Mouse (Mus musculus) inflammation-experienced regulatory T-cells, adult 16 weeks (primary cell): ENCODE results near the gene Gdap1l1. TPM values are rescaled to one million over a fixed set of nuclear protein-coding genes. Genes with fewer than 3 reads are reported as not detected.

ENCODE experiments used
- polyA plus RNA-seq: library from polyadenylated mRNA; unstranded; fragments of 100-300 nt; shearing (Covaris generic); gene quantifications from one replicate; pipeline ENCODE4 v1.2.1, GENCODE M21; 2017

The Gdap1l1 gene
- polyA plus RNA-seq: not detected

GRCm38 (mm10) chr2:163438246-163438618, at the start of gene Gdap1l1:
Gdap1l1 (plus strand) TSS chr2:163438476.

DNA sequence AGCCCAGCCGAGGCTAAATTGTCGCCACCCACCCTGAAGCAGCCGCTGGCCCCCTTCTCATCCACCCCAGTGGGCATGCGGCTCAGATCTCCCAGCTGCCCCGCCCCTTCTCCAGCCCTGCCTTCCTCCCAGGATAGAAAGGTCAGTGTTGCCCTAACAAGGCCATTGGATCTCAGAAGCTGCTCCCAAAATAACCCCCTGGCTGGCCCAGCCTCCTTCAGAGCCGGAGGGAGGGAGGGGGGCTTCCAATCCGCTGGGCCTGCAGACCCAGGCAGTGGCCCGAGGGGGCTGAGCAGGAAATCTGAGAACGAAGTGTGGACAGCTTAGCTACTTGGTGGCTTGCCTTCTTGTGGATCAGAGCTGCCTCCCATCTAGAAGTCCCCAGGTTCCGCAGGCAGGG, 40.4 kb upstream of the Gdap1l1 start, which contains the start of gene Jph2:
TSS of gene Jph2 (minus strand) at position 89 of the 400 bp plus-strand sequence.

GRCm38 (mm10) chr2:163424597-163424996, 13.7 kb upstream of the Gdap1l1 start, which contains the start of gene Oser1:
Oser1 (minus strand) TSS chr2:163424697.

DNA sequence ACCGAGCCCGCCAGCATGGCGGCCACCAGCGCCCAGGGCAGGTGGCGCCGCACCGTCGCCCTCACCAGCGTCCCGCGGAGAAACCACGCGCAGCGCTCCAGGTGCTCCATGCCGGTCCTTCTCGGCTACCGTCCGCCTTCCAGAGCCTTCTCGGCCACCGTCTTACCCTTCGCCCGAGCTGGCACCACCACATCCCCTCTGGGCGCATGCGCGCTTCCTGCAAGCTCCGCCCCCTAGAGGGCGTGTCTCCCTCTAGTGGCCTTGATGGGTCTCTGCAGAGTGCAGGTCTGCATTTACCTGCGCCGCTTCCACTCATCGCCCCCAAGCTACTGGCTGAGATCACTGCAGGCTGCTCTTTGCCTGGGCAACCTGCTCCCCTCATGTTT, 34.2 kb downstream of the Gdap1l1 start, which contains the start of gene Fitm2:
TSS of gene Fitm2 (minus strand) at position 164 of the 386 bp plus-strand sequence.

GRCm38 (mm10) chr2:163492018-163492417, 53.7 kb downstream of the Gdap1l1 start, which contains the start of gene R3hdml:
R3hdml (plus strand) TSS chr2:163492318.

Other genes starting within 250 kb of the Gdap1l1 start
- gene Tox2, start 235.4 kb upstream of the Gdap1l1 start, polyA plus RNA-seq: 25.0 TPM
- not detected for gene Jph2, start 40.5 kb upstream of the Gdap1l1 start, polyA plus RNA-seq
- gene Oser1, start 13.8 kb upstream of the Gdap1l1 start, polyA plus RNA-seq: 108 TPM
- 5.1 TPM for gene Fitm2, start 34.2 kb downstream of the Gdap1l1 start, polyA plus RNA-seq
- not detected for gene R3hdml, start 53.8 kb downstream of the Gdap1l1 start, polyA plus RNA-seq
- not detected for gene Hnf4a, start 68.3 kb downstream of the Gdap1l1 start, polyA plus RNA-seq
- 82.8 TPM for gene Ttpal, start 163.8 kb downstream of the Gdap1l1 start, polyA plus RNA-seq
- gene Serinc3, start 206.7 kb downstream of the Gdap1l1 start, polyA plus RNA-seq: 944 TPM
- 7.7 TPM for gene Pkig, start 219.9 kb downstream of the Gdap1l1 start, polyA plus RNA-seq